Comparison of ENCODE assay signal across 9 mouse cellular contexts in the genomic region with DNA sequence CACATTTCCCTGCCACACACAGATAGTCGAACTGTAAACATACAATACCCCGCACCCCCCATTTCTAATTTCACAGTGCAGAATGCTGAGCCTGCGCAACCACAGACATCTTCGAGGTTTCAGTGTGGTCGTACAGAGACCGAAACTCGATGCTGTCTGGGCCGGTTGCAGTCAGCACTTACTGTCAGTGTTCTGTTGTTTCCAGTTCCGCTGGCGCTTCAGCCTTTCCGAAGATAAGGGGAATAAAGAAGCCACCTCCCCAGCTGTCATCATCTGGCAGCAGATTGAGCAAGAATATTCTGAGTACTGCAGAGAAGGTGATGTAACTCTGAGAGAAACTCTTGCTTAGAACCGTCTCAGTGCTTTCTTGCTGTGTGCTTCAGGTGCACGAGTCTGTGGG. TPM values are rescaled to one million over a fixed set of nuclear protein-coding genes. Genes with fewer than 3 reads are reported as not detected.
DNase-seq lines count a peak whose midpoint lies in the region; ATAC-seq and TF ChIP-seq lines count a peak whose summit lies in the region.
"Had no signal": no experiment of that assay in that cellular context is flagged by ENCODE, and none has a peak within 500 bp of the region (broad histone marks: within the 10 kb centered on the region; RNA-seq: fewer than 3 reads in every experiment).

No protein-coding gene starts in this region.

- H3K27ac ChIP-seq in heart, embryonic 10.5 days: peak overlapping the region; percentile 52; the same call in 1 of the 2 replicates
- H3K27ac ChIP-seq in bone marrow, adult 2 months (ENCODE audit: control insufficient read depth, insufficient read depth, low read depth, low read length, poor library complexity): peak overlapping the region; percentile 89
- 0 out of 2 replicates have a peak overlapping the region, but pooled peaks have one; percentile 22 for H3K27ac ChIP-seq in liver, embryonic 12.5 days
- no peak overlapping the region for H3K27ac ChIP-seq in thymus, adult 2 months (ENCODE audit: control insufficient read depth, insufficient read depth, low read length)
- no peak overlapping the region for H3K27ac ChIP-seq in forebrain, embryonic 13.5 days
- H3K27ac ChIP-seq: hindbrain, embryonic 15.5 days had no signal

- ATAC-seq in liver, embryonic 12.5 days: peak; percentile 41
- ATAC-seq in forebrain, embryonic 13.5 days: no peak

- no peak for DNase-seq in heart, embryonic 10.5 days (ENCODE audit: low spot score)
- no peak for DNase-seq in heart, adult 9 months (ENCODE audit: low spot score in 2 of 2)
- DNase-seq in lung, postnatal 4 days: peak; percentile 51 to 59
- no peak for DNase-seq in thymus, adult 2 months
- no peak for DNase-seq in cerebellum, adult 9-10 months

- H3K9ac ChIP-seq in liver, embryonic 12.5 days: no peak overlapping the region
- no peak overlapping the region for H3K9ac ChIP-seq in forebrain, embryonic 13.5 days
- H3K9ac ChIP-seq: hindbrain, embryonic 15.5 days had no signal

- TF ChIP-seq POLR2A in bone marrow, adult 2 months (IDR thresholded peaks at IDR 0.05; ENCODE audit: borderline replicate concordance, control insufficient read depth, low read depth, low read length): no peak
- TF ChIP-seq POLR2A in thymus, adult 2 months (IDR thresholded peaks at IDR 0.05; ENCODE audit: control insufficient read depth, extremely low read depth, insufficient read depth, low read length, poor library complexity): no peak

- peak overlapping the region; percentile 44 for H3K4me2 ChIP-seq in liver, embryonic 12.5 days
- no peak overlapping the region for H3K4me2 ChIP-seq in forebrain, embryonic 13.5 days
- H3K4me2 ChIP-seq: hindbrain, embryonic 15.5 days had no signal

- peaks cover 67% of the 10 kb centered on the region for H3K4me1 ChIP-seq in heart, embryonic 10.5 days
- peaks cover 2% of the 10 kb centered on the region for H3K4me1 ChIP-seq in bone marrow, adult 2 months (ENCODE audit: control insufficient read depth, insufficient read depth, low read length)
- peaks cover 46% of the 10 kb centered on the region for H3K4me1 ChIP-seq in liver, embryonic 12.5 days
- H3K4me1 ChIP-seq in thymus, adult 2 months (replicated peaks; ENCODE audit: control insufficient read depth, insufficient read depth, low read length): 0 out of 2 replicates have a peak, but pooled peaks cover 4% of the 10 kb centered on the region
- peaks cover 18% of the 10 kb centered on the region for H3K4me1 ChIP-seq in forebrain, embryonic 13.5 days

- WGBS in heart, embryonic 10.5 days: 30% methylated on average over 13 of the region's 13 CpGs
- 22% methylated on average over 13 of the region's 13 CpGs for WGBS in bone marrow, adult 2 months
- WGBS in liver, embryonic 12.5 days (ENCODE audit: insufficient replicate concordance): 22% methylated on average over 13 of the region's 13 CpGs
- WGBS in thymus, adult 2 months: 41% methylated on average over 13 of the region's 13 CpGs
- WGBS in forebrain, embryonic 13.5 days: 83% methylated on average over 13 of the region's 13 CpGs

- H3K9me3 ChIP-seq in heart, embryonic 10.5 days: no peaks in the 10 kb centered on the region
- H3K9me3 ChIP-seq in liver, embryonic 12.5 days (replicated peaks): no peaks in the 10 kb centered on the region
- H3K9me3 ChIP-seq in forebrain, embryonic 13.5 days (replicated peaks): no peaks in the 10 kb centered on the region
- H3K9me3 ChIP-seq: hindbrain, embryonic 15.5 days had no signal

- TF ChIP-seq CTCF in bone marrow, adult 2 months (IDR thresholded peaks at IDR 0.05; ENCODE audit: control insufficient read depth, insufficient read depth, low read length): no peak
- TF ChIP-seq CTCF in thymus, adult 2 months (IDR thresholded peaks at IDR 0.05; ENCODE audit: borderline replicate concordance, control insufficient read depth, extremely low read depth, insufficient read depth, low read length, poor library complexity): no peak

- peaks cover 27% of the 10 kb centered on the region for H3K36me3 ChIP-seq in heart, embryonic 10.5 days
- peaks cover 5% of the 10 kb centered on the region for H3K36me3 ChIP-seq in liver, embryonic 12.5 days
- no peaks in the 10 kb centered on the region for H3K36me3 ChIP-seq in thymus, adult 2 months (ENCODE audit: control insufficient read depth, insufficient read depth, low read length)
- H3K36me3 ChIP-seq in forebrain, embryonic 13.5 days (ENCODE audit: poor library complexity, severe bottlenecking): no peaks in the 10 kb centered on the region
- H3K36me3 ChIP-seq: hindbrain, embryonic 15.5 days had no signal

- no peak overlapping the region; the same call in 1 of the 2 replicates for H3K4me3 ChIP-seq in heart, embryonic 10.5 days
- peak overlapping the region; percentile 66 for H3K4me3 ChIP-seq in bone marrow, adult 2 months (replicated peaks; ENCODE audit: control insufficient read depth, low read depth, low read length)
- H3K4me3 ChIP-seq in liver, embryonic 12.5 days: no peak overlapping the region
- no peak overlapping the region for H3K4me3 ChIP-seq in thymus, adult 2 months (ENCODE audit: control insufficient read depth, insufficient read depth, low read length)
- no peak overlapping the region for H3K4me3 ChIP-seq in forebrain, embryonic 13.5 days
- H3K4me3 ChIP-seq: hindbrain, embryonic 15.5 days had no signal

- 0 out of 2 replicates have a peak, but pooled peaks cover 5% of the 10 kb centered on the region for H3K27me3 ChIP-seq in heart, embryonic 10.5 days (ENCODE audit: insufficient read depth, poor library complexity, severe bottlenecking)
- peaks cover 42% of the 10 kb centered on the region for H3K27me3 ChIP-seq in liver, embryonic 12.5 days (replicated peaks)
- no peaks in the 10 kb centered on the region; the same call in 1 of the 2 replicates for H3K27me3 ChIP-seq in thymus, adult 2 months (ENCODE audit: control insufficient read depth, insufficient read depth, low read length)
- peaks cover 23% of the 10 kb centered on the region for H3K27me3 ChIP-seq in forebrain, embryonic 13.5 days
- H3K27me3 ChIP-seq: hindbrain, embryonic 15.5 days had no signal

RNA-seq across cellular contexts. Expression of a gene that starts 2.1 kb away (rescaled TPM):
- polyA plus RNA-seq in heart, embryonic 10.5 days (2016; fragmentation: Nextera tagmentation; extraction: Ambion mirVana): 6.6 TPM in 2 replicates
- polyA plus RNA-seq in bone marrow, adult 2 months (2011; ENCODE audit: insufficient read depth, insufficient read length, low replicate concordance, missing spikeins): 4.6 and 8.6 TPM in 2 replicates
- 1.2 and 2.0 TPM in 2 replicates for polyA plus RNA-seq in liver, embryonic 12.5 days (2016; fragmentation: Nextera tagmentation; extraction: Ambion mirVana)
- 0.70 and 1.0 TPM in 2 replicates for polyA plus RNA-seq in thymus, adult 2 months (2012; rRNA removed)
- polyA plus RNA-seq in forebrain, embryonic 13.5 days (2015; fragmentation: Nextera tagmentation; extraction: Ambion mirVana): 1.9 and 3.1 TPM in 2 replicates

RNA-seq across cellular contexts. Expression of a gene that starts 2.2 kb away (rescaled TPM):
- 14.6 and 20.4 TPM in 2 replicates for polyA plus RNA-seq in heart, embryonic 10.5 days (2016; fragmentation: Nextera tagmentation; extraction: Ambion mirVana)
- 0.88 and 5.2 TPM in 2 replicates for polyA plus RNA-seq in bone marrow, adult 2 months (2011; ENCODE audit: insufficient read depth, insufficient read length, low replicate concordance, missing spikeins)
- polyA plus RNA-seq in liver, embryonic 12.5 days (2016; fragmentation: Nextera tagmentation; extraction: Ambion mirVana): 1.8 and 1.9 TPM in 2 replicates
- polyA plus RNA-seq in thymus, adult 2 months (2012; rRNA removed): 2.1 and 2.8 TPM in 2 replicates
- polyA plus RNA-seq in forebrain, embryonic 13.5 days (2015; fragmentation: Nextera tagmentation; extraction: Ambion mirVana): 0.68 and 0.74 TPM in 2 replicates

RNA-seq across cellular contexts. Expression of a gene that starts 8.9 kb away (rescaled TPM):
- 0.06 and 0.18 TPM in 2 replicates for polyA plus RNA-seq in heart, embryonic 10.5 days (2016; fragmentation: Nextera tagmentation; extraction: Ambion mirVana)
- polyA plus RNA-seq in bone marrow, adult 2 months (2011; ENCODE audit: insufficient read depth, insufficient read length, low replicate concordance, missing spikeins): 0.61 and 2.7 TPM in 2 replicates
- 0.02 TPM in 1 of 2 replicates, not detected in the other for polyA plus RNA-seq in liver, embryonic 12.5 days (2016; fragmentation: Nextera tagmentation; extraction: Ambion mirVana)
- polyA plus RNA-seq in thymus, adult 2 months (2012; rRNA removed): not detected in 2 replicates
- polyA plus RNA-seq in forebrain, embryonic 13.5 days (2015; fragmentation: Nextera tagmentation; extraction: Ambion mirVana): 0.22 and 0.38 TPM in 2 replicates

RNA-seq across cellular contexts. Expression of a gene that starts 13.9 kb away (rescaled TPM):
- polyA plus RNA-seq in heart, embryonic 10.5 days (2016; fragmentation: Nextera tagmentation; extraction: Ambion mirVana): 0.05 and 0.23 TPM in 2 replicates
- polyA plus RNA-seq in bone marrow, adult 2 months (2011; ENCODE audit: insufficient read depth, insufficient read length, low replicate concordance, missing spikeins): not detected in 2 replicates
- polyA plus RNA-seq in liver, embryonic 12.5 days (2016; fragmentation: Nextera tagmentation; extraction: Ambion mirVana): 0.14 and 0.26 TPM in 2 replicates
- polyA plus RNA-seq in thymus, adult 2 months (2012; rRNA removed): 0.04 and 0.13 TPM in 2 replicates
- 0.06 TPM in 1 of 2 replicates, not detected in the other for polyA plus RNA-seq in forebrain, embryonic 13.5 days (2015; fragmentation: Nextera tagmentation; extraction: Ambion mirVana)

Comparison
In these comparisons a context has a peak if more than half of its experiments do, and no peak if none do; other contexts are left out.
1. DNase-seq: peak in lung, postnatal 4 days (2 of 2); none in heart, embryonic 10.5 days (single experiment), heart, adult 9 months (0 of 2), thymus, adult 2 months (single experiment) and cerebellum, adult 9-10 months (single experiment).
2. H3K27ac ChIP-seq: peak in heart, embryonic 10.5 days (single experiment), bone marrow, adult 2 months (single experiment) and liver, embryonic 12.5 days (single experiment); none in thymus, adult 2 months (single experiment) and forebrain, embryonic 13.5 days (single experiment).